Mouse (Mus musculus): ENCODE results near the gene Zer1.

DNA sequence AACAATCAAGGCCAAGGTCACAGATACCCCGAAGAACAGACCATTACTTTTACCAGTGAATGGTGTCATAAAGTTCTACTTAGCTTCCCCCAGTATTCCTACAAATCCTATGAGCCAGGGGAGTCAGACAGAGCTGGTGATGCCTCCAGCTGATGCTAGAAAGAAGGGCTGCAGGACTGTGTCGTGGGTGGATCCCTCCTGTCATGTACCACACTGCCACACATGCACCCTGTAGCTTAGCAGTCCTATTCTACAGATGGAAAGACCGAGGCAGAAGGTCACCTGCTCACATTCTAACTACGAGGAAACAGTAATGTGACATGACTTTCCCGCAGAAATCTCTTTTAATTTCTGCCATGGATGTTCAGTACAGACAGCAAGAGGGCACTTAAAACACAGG lies 1.6 kb downstream of the Zer1 start:
- TF ChIP-seq GATA1 (IDR thresholded peaks at IDR 0.05; ENCODE audit: low read length) = no peak
- TF ChIP-seq TAL1 (IDR thresholded peaks at IDR 0.05; ENCODE audit: low read length) = no peak

All from erythroblast, embryonic 14.5 days (primary cell).